Mouse (Mus musculus): ENCODE data around the gene Zfp282.
A peak's percentile ranks its signal among the peaks of the same experiment; 100 is the strongest.

Gene Zfp282

DNA sequence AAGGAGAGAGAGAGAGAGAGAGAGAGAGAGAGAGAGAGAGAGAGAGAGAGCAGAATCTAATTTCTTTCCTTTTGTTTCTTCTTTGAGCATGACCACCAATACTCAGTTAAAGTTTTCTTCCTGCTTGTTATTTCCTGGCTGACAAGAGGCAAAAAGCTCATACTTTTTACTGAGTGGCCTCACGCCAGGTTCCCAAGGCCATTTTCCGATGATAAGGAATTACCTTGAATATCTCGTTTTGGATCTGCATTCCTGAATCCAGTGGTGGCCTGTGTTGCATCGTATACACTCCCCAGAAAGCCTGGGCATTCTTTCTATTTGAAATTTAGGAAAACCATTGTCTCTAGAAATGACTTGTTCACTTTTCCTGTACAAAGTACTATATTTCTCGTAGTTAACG is 22.4 kb downstream of the Zfp282 start:
- DNase-seq (ENCODE audit: extremely low spot score, low read depth, low spot score) = no peak

DNA sequence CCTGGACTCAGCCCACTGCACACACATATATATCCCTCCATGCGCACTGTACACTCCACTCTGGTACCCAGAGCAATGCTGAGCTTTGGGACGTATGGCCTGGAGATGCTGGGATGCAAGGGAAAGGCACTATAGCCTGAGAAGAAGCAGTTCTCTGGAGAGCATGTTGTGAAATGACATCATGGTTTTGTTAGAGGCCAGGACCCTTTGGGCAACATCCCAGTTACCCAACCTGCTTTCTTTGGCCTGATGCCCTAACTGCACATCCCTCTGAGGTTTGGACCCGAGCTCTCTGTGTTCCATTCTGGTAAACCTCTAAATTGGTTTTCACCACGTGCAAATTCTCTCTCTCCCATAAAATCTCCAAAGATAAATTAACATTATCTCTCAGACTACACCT is 26.6 kb downstream of the Zfp282 start:
- DNase-seq (ENCODE audit: extremely low spot score, low read depth, low spot score) = no peak

- DNase-seq (ENCODE audit: extremely low spot score, low read depth, low spot score) = no peak
These were observed 27.4 kb downstream of the Zfp282 start for GRCm38 (mm10) chr6:47904361-47904760.

DNA sequence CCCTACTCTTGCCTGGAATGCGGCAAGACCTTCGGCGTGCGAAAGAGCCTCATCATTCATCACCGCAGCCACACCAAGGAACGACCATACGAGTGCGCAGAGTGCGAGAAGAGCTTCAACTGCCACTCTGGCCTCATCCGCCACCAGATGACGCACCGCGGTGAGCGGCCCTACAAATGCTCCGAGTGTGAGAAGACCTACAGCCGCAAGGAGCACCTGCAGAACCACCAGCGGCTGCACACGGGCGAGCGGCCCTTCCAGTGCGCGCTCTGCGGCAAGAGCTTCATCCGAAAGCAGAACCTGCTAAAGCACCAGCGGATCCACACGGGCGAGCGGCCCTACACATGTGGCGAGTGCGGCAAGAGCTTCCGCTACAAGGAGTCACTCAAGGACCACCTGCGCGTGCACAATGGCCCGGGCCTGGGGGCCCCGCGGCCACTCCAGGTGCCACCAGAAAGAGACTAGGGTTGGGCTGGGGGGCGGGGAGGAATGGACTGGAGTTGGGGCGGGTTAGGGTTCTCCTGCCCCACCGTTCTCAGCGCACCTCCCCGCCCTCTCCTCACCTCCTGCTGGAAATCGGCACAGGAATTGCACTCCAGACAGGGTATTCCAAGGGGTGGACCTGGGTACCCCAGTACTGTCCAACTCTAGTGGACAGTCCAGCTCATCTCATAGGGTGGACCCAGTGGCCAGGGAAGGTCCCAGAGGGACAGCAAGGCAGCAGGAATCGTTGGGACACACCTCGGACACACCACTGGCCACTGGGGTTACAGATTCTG is 28.1 kb downstream of the Zfp282 start:
- no peak for DNase-seq (ENCODE audit: extremely low spot score, low read depth, low spot score)

GRCm38 (mm10) chr6:47906326-47906725 is 29.3 kb downstream of the Zfp282 start:
- no peak for DNase-seq (ENCODE audit: extremely low spot score, low read depth, low spot score)

GRCm38 (mm10) chr6:47909007-47909406 is 32.0 kb downstream of the Zfp282 start:
- DNase-seq (ENCODE audit: extremely low spot score, low read depth, low spot score) = no peak

GRCm38 (mm10) chr6:47911650-47912049 is 34.6 kb downstream of the Zfp282 start:
- DNase-seq (ENCODE audit: extremely low spot score, low read depth, low spot score) = no peak

DNA sequence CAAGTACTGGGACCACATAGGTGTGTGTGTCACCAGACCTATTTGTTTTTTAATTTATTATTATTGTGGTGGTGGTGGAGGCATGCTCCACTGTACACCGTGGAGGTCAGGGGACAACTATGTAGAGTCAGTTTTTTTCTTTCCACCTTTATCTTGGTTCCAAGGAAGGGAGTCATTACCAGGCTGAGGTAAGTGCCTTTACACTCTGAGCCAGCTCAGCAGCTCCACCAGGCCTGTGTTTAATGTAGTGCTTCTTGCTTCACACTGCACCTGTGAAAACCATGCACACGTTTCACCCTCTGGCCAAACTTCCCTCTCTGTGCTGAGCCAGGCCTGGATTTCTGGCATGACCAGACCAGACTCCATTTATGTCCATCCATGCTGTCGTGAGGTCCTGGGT is 36.0 kb downstream of the Zfp282 start:
- DNase-seq (ENCODE audit: extremely low spot score, low read depth, low spot score) = no peak

- no peak for DNase-seq (ENCODE audit: extremely low spot score, low read depth, low spot score)
These were observed 40.0 kb downstream of the Zfp282 start for GRCm38 (mm10) chr6:47917051-47917450.

GRCm38 (mm10) chr6:47918768-47919274 is 41.8 kb downstream of the Zfp282 start:
- DNase-seq (ENCODE audit: extremely low spot score, low read depth, low spot score) = no peak

DNA sequence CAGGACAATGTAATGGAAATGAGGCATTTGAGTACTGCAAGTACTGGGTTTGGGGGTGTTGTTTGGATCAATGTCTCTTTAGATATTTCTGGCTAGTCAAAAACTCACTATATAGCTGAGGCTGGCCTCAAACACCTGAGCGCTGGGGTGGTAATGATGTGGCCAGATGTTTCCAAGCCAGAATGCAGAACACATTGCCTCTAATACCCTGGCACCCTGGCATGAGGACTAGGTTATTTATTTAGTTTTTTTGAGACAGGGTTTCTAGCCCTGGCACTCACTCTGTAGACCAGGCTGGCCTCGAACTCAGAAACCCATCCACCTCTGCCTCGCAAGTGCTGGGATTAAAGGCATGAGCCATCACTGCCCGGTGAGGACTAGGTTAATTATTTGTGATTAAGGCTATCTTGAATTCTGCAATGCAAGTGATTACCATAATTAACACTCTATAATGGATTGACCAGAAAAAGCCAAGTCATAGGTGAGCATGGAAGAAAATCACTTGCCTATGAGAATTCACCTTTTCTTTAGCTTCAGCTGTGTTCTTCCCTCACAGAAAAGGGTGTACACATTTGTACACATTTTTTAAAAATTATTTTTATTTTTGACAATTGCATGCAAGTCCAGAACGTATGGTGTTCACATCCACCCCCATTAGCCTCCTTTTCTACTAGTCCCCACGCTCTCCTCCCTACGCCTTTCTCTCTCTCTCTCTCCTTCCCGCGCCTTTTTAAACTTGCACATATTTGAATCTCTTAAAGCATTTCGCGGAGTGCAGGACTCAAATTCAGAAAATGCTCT is 42.8 kb downstream of the Zfp282 start:
- no peak for DNase-seq (ENCODE audit: extremely low spot score, low read depth, low spot score)

DNA sequence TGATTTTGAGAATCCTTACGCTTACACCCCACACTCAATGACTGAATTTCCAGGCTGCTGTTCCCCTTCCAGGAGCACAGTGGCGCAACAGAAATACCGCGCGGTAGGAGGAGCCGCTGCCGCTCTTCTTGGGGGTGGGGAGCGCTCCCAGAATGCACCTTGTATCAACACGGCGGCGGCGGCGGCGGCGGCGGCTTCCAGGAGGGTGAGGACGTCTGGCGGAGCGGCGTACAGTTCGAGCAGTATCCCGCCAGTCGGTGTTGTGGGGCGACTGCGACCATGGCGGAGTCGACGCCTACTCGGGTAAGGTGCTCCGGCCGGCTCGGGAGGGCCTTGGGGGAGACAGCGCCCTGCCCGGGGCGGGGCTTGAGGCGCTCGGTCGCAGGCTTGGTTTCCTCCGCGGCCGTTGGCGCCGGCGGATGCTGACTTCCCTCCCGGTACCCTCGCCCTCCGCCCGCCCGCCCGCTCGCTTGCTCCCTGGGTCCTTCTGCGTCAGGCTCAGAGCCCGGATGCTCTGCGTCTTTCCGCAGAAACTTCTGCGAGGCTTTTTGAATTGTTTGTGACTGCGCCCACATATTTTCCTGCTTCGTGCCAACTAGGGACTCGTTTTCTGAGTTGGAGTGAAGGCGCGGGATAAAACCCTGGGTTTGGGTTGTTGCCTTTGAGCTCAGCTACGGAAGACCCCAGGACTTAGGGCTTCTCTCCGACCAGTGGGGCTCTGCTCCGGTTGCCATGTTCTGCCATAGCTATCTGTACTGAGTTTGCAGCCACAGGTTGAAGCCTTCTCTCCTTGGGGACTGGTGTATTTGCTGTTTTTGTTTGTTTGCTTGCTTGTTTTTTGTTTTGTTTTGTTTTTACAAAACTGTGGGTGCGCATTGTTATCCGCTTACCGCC is 43.7 kb downstream of the Zfp282 start, which contains the start of gene Zfp212:
Zfp212 (plus strand) TSS at position 30 of the 894 bp plus-strand sequence.
- DNase-seq (ENCODE audit: extremely low spot score, low read depth, low spot score) = no peak

DNA sequence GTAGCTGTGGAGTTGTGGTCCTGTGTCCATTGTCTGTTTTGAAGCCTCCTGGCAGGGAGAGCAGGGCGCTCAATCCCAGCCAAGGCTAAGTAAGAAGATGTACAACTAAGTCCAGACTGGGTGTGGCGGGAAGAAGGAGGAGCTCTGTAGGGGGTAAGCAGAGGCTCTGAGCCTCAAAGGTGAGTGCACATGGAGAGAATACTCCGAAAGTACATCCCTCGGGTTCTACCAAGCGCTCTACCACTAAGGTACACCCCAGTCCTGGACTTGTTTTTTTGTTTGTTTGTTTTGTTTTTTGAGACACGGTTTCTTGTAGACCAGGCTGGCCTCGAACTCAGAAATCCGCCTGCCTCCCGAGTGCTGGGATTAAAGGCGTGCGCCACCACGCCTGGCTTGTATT is 65.5 kb downstream of the Zfp282 start:
- DNase-seq (ENCODE audit: extremely low spot score, low read depth, low spot score) = no peak

GRCm38 (mm10) chr6:47943021-47943691 is 66.2 kb downstream of the Zfp282 start:
- DNase-seq (ENCODE audit: extremely low spot score, low read depth, low spot score) = no peak

DNA sequence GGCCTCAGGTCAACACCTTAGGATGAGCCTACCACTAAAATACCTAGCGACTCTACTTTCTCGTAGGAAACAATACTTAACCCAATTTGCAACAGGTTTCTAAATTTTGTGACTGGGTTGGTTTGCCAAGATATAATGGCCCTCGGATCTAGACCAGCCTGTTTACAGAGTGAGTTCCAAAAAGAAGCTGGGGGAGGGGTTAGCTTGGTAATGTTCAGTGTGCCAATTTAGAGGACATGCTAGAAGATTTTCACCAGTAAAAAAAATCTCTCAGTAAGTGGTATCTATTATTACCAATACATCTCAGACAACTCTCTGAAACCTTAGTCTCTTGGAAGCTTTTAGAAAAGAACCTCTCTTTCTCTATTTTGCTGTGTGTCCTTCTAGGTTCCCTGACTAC is 66.7 kb downstream of the Zfp282 start:
- DNase-seq (ENCODE audit: extremely low spot score, low read depth, low spot score) = no peak

DNA sequence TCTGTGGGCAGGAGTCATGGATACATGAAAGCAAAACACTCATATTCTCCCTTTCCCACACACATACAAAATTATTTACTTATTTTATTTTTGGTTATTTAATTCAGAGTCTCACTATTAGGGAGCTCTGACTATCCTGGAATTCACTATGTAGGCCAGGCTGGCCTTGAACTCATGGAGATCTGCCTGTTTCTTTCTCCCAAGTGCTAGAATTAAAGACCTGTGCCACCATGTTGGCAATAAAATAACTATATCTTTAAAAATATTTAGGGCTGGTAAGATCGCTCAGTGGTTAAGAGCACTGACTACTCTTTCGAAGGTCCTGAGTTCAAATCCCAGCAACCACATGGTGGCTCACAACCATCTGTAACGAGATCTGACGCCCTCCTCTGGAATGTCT is 70.4 kb downstream of the Zfp282 start:
- no peak for DNase-seq (ENCODE audit: extremely low spot score, low read depth, low spot score)

DNA sequence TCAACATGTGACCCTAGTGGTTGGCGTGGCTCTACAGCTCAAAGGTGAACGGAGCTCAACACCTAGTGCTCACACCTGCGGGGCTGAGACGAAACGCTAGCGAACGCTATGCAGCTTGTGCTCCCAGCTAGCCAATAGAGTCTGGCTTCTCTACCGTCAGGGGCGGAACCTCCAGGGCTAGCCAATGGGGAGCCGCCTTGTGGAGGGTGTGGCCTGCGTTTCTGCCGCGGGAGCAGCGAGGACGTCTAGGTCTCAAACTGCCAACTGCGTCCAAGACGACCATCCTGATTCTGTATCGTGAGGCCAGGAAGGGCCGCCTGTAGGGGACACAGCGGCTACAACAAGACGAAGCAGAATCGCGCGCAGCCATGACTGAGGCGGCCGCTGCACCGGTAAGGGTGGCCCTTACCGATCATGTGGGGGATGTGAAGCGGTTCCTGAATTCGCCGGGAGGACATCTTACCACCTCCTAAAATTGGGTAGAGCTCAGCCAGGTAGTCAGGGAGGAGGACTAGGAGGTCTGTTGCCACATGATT is 76.3 kb downstream of the Zfp282 start, which contains the start of gene Zfp956:
Zfp956 (plus strand) TSS at position 200 of the 536 bp plus-strand sequence.
- peak; percentile 68 for DNase-seq (ENCODE audit: extremely low spot score, low read depth, low spot score)

DNA sequence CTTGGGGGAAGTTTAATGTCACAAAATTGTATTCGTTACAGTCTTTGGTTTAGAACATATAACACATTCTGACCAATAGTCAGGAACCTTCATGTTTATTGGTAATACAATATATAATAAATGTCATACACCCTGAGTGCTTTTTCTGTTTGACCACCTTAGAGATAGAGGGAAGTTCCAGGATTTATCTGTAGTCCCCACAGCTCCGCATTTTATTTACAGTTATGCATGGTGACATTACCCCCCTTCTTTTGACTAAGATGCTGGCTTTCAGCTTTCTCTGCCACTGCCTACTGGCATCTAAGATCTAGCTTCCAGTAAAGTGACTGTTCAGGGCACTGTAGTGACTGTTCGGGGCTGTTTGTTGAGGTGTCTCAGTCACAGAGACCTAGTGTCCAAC is 77.4 kb downstream of the Zfp282 start:
- no peak for DNase-seq (ENCODE audit: extremely low spot score, low read depth, low spot score)

DNA sequence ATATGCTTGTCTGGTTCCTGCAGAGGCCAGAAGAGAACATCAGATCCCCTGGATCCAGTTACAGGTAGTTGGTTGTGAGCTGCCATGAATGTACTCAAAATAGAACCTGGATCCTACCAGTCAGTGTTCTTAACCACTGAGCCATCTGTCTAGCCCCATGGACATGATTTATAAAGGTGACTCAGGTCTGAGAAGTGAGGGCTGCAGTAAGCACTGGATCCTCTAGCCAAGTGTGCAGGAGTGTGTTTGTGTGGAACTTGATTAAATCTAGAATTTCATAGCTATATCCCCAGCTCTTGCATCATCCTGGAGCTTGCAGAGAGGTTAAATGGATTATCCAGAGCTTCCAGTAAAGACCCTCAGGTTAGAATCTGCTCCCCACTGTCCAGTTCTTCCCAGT is 80.8 kb downstream of the Zfp282 start:
- DNase-seq (ENCODE audit: extremely low spot score, low read depth, low spot score) = no peak
